Mouse (Mus musculus): ENCODE data around the gene Dnah3. TPM values are rescaled to one million over a fixed set of nuclear protein-coding genes. Genes with fewer than 3 reads are reported as not detected.
A peak's percentile ranks its signal among the peaks of the same experiment; 100 is the strongest.

Gene Dnah3
- 0.06 and 0.22 TPM in 2 replicates for polyA plus RNA-seq (2015; fragmentation: Nextera tagmentation; extraction: Ambion mirVana)

DNA sequence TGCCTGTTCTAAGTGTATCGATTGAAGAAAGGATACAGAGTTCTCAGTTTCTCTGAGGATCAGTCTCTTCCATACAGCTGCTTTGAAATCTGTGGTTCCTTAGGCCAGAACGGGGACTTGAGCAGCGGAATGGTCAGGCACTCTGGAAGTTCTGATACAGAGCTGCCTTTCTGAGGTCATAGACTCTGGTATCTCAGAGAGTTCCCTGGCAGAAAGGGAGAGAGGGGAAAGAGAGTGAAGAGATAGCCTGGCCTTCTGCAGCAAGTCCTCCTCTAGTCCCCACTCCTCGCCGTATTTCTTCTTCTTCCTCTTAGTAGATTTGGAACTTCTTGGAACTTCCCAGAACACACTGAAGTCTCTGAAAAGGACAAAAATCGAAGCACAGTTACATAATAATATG lies at the start of gene Dnah3:
Gene Dnah3, minus strand, starts transcription at position 101 of the 400 bp plus-strand sequence.
- no peaks in the 10 kb centered on the region for H3K36me3 ChIP-seq
- no peak within 1 kb of the TSS for H3K27ac ChIP-seq (replicated peaks)
- no peaks in the 10 kb centered on the region for H3K9me3 ChIP-seq
- 0 out of 2 replicates have a peak, but pooled peaks cover 2% of the 10 kb centered on the region for H3K4me1 ChIP-seq
- WGBS = 91% methylated on average over 6 of the region's 6 CpGs
- no peak within 1 kb of the TSS for H3K4me3 ChIP-seq
- no peak for ATAC-seq (replicated peaks)
- no peak within 1 kb of the TSS for H3K4me2 ChIP-seq (replicated peaks)
- H3K9ac ChIP-seq (replicated peaks) = no peak within 1 kb of the TSS
- no peaks in the 10 kb centered on the region for H3K27me3 ChIP-seq

- no peaks in the 10 kb centered on the region for H3K27me3 ChIP-seq
- no peak overlapping the region for H3K4me3 ChIP-seq
- no peak overlapping the region for H3K27ac ChIP-seq (replicated peaks)
- H3K4me2 ChIP-seq (replicated peaks) = no peak overlapping the region
- WGBS = 83% methylated on average over 1 of the region's 1 CpGs
- H3K4me1 ChIP-seq = no peaks in the 10 kb centered on the region
- no peak for ATAC-seq (replicated peaks)
- H3K36me3 ChIP-seq = no peaks in the 10 kb centered on the region
- H3K9ac ChIP-seq (replicated peaks) = no peak overlapping the region
- no peaks in the 10 kb centered on the region for H3K9me3 ChIP-seq
These were observed 47.7 kb upstream of the Dnah3 start for GRCm38 (mm10) chr7:120142743-120143142.

- 48% methylated on average over 4 of the region's 4 CpGs for WGBS
- Histone ChIP-seq H3K9me3 (no peaks in the 10 kb centered on the region), H3K9ac (replicated peaks) (no peak overlapping the region), H3K36me3 (no peaks in the 10 kb centered on the region), H3K27me3 (no peaks in the 10 kb centered on the region), H3K4me1 (peaks cover 3% of the 10 kb centered on the region; the same call in 1 of the 2 replicates), H3K4me3 (no peak overlapping the region), H3K27ac (replicated peaks) (no peak overlapping the region), H3K4me2 (replicated peaks) (no peak overlapping the region)
- ATAC-seq (replicated peaks) = no peak
These were observed 33.9 kb upstream of the Dnah3 start for GRCm38 (mm10) chr7:120128951-120129350.

DNA sequence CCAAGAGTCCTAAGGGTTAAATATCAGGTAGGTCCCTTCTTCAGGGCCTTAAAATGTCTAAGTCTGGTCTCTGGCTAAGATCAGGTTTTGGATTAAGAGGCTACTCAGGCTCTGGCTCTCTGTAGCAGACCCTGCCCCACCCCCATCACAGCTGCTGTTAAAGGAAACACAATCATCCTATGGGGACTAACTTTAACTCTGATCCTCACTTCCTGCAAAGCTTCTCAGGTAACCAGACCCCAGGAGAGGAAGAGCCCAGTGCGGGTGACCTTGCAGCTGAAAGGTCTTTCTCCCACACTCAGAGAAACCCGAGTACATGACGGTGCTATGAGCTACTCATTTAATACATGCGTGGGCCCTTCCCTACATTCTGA lies 32.6 kb upstream of the Dnah3 start:
- H3K4me1 ChIP-seq = peaks cover 3% of the 10 kb centered on the region; the same call in 1 of the 2 replicates
- H3K9ac ChIP-seq (replicated peaks) = no peak overlapping the region
- H3K9me3 ChIP-seq = no peaks in the 10 kb centered on the region
- WGBS = 53% methylated on average over 4 of the region's 4 CpGs
- no peak for ATAC-seq (replicated peaks)
- no peaks in the 10 kb centered on the region for H3K36me3 ChIP-seq
- no peak overlapping the region for H3K4me3 ChIP-seq
- H3K27me3 ChIP-seq = no peaks in the 10 kb centered on the region
- no peak overlapping the region for H3K4me2 ChIP-seq (replicated peaks)
- no peak overlapping the region for H3K27ac ChIP-seq (replicated peaks)

DNA sequence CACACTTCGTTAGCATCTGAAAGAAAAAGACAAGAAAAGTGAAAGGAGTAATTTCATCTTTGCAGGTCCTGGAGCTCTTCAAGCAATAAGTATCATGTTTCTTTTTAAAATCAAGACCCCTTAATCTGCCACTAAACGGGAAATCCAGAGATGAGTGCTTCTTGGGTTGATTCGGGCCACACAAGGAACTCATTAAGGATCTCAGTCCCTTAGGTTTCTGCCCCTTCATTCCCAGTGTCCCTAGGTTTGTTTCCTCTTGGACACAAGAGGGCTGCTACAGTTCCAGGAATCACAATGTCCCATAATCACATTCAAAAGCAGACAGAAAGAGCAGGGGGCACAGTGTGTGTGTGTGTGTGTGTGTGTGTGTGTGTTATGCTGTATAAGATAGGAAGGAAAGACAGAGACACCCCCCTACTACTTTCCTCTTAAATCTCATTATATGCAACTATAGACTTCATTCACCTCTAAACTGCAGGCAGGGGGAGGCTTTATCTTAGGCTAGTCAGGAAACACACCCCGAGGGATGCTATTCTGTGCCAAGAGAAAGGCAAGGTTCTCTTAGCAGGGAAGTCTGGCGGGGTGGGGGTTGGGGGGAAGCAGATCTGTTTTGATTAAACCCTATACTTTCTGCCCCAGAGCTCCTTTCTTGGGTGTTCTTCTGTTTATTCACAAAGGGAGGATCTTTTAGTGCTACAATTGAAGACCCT lies 32.1 kb upstream of the Dnah3 start:
- ATAC-seq (replicated peaks) = no peak
- WGBS = 9% methylated on average over 5 of the region's 5 CpGs
- H3K27me3 ChIP-seq = no peaks in the 10 kb centered on the region
- no peak overlapping the region for H3K27ac ChIP-seq (replicated peaks)
- peaks cover 3% of the 10 kb centered on the region; the same call in 1 of the 2 replicates for H3K4me1 ChIP-seq
- no peak overlapping the region for H3K4me2 ChIP-seq (replicated peaks)
- H3K4me3 ChIP-seq = no peak overlapping the region
- H3K9me3 ChIP-seq = no peaks in the 10 kb centered on the region
- no peaks in the 10 kb centered on the region for H3K36me3 ChIP-seq
- no peak overlapping the region for H3K9ac ChIP-seq (replicated peaks)

DNA sequence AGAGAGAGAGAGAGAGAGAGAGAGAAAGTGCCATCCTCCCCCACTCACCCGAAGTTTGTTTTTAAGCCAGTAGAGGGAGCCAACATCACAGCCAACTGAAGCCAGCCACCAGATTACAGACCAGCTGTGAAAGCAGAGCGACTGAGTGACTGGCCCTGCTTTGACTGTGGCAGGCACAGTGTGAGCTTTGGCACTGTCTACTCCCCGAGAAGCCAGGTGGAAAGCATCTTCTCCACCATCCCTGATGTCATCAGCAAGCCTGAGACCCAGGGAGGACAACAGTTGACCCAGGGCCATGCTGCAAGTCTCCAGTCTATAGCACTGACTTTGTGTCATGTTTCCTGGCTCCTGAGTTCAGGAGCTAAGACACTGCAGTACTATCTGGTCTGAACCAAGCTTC lies 29.8 kb upstream of the Dnah3 start:
- 2% methylated on average over 3 of the region's 3 CpGs for WGBS
- no peak overlapping the region for H3K4me3 ChIP-seq
- no peak overlapping the region for H3K4me2 ChIP-seq (replicated peaks)
- no peak overlapping the region for H3K9ac ChIP-seq (replicated peaks)
- H3K27ac ChIP-seq (replicated peaks) = no peak overlapping the region
- H3K9me3 ChIP-seq = no peaks in the 10 kb centered on the region
- ATAC-seq (replicated peaks) = peak; percentile 90
- peaks cover 3% of the 10 kb centered on the region; the same call in 1 of the 2 replicates for H3K4me1 ChIP-seq
- H3K27me3 ChIP-seq = no peaks in the 10 kb centered on the region
- H3K36me3 ChIP-seq = no peaks in the 10 kb centered on the region

- Histone ChIP-seq H3K4me2 (replicated peaks) (no peak overlapping the region), H3K27ac (replicated peaks) (no peak overlapping the region), H3K27me3 (no peaks in the 10 kb centered on the region), H3K9me3 (no peaks in the 10 kb centered on the region), H3K36me3 (no peaks in the 10 kb centered on the region), H3K4me3 (no peak overlapping the region), H3K9ac (replicated peaks) (no peak overlapping the region), H3K4me1 (peaks cover 3% of the 10 kb centered on the region; the same call in 1 of the 2 replicates)
- ATAC-seq (replicated peaks) = no peak
- 87% methylated on average over 4 of the region's 4 CpGs for WGBS
These were observed 28.7 kb upstream of the Dnah3 start for GRCm38 (mm10) chr7:120123776-120124175.

DNA sequence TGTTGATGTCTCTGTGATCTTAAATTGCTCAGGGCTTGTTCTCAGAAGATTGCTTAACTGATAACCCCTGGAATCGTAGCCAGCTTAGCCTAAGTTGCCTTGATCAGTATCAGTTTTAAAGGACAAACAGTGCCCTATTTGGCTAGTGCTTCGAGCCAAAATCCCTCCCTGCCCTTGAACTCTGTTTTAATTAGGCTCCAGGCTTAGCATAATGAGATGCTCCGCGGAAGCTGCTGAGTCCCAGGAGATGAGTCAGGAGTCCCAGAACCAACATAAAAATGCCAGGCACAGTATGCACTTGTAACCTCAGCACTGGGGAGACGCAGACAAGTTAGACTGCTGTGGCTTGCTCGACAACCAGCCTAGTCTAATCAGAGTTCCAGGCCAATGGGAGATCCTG lies 22.4 kb upstream of the Dnah3 start:
- H3K4me3 ChIP-seq = no peak overlapping the region

GRCm38 (mm10) chr7:120116976-120117375 lies 21.9 kb upstream of the Dnah3 start:
- H3K9me3 ChIP-seq = no peaks in the 10 kb centered on the region
- ATAC-seq (replicated peaks) = no peak
- H3K27ac ChIP-seq (replicated peaks) = no peak overlapping the region
- H3K9ac ChIP-seq (replicated peaks) = no peak overlapping the region
- 89% methylated on average over 5 of the region's 5 CpGs for WGBS
- no peak overlapping the region for H3K4me3 ChIP-seq
- H3K27me3 ChIP-seq = no peaks in the 10 kb centered on the region
- no peaks in the 10 kb centered on the region for H3K36me3 ChIP-seq
- H3K4me1 ChIP-seq = no peaks in the 10 kb centered on the region
- H3K4me2 ChIP-seq (replicated peaks) = no peak overlapping the region

More for the DNA sequence above, 22.4 kb upstream of the Dnah3 start:
- 30% methylated on average over 6 of the region's 6 CpGs for WGBS
- Histone ChIP-seq H3K9ac (replicated peaks) (no peak overlapping the region), H3K36me3 (no peaks in the 10 kb centered on the region), H3K27ac (replicated peaks) (no peak overlapping the region), H3K4me2 (replicated peaks) (no peak overlapping the region), H3K9me3 (no peaks in the 10 kb centered on the region), H3K4me1 (no peaks in the 10 kb centered on the region), H3K27me3 (no peaks in the 10 kb centered on the region)
- no peak for ATAC-seq (replicated peaks)

DNA sequence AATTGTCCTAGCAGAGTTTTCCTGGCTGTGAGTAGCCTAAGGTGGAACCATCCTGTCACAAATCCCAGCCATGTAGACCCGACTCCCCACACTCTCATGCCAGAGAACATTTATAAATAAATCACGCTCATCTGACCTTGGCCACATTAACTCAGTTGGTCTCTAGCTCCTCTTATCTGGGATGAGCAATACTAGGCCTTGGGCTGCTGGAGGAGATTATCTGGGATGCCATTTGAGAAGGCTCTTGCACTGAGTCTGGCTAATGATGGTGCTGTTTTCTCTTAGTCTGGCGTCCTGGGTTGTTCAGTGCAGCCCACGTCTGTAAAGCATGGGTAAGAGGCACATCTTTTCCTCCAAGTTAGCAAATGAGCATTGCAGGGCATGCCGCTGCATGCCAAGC lies 14.6 kb upstream of the Dnah3 start:
- Histone ChIP-seq H3K27ac (replicated peaks) (no peak overlapping the region), H3K9ac (replicated peaks) (no peak overlapping the region), H3K4me1 (peaks cover 4% of the 10 kb centered on the region; the same call in 1 of the 2 replicates), H3K4me2 (replicated peaks) (no peak overlapping the region), H3K9me3 (no peaks in the 10 kb centered on the region), H3K36me3 (no peaks in the 10 kb centered on the region), H3K4me3 (no peak overlapping the region), H3K27me3 (no peaks in the 10 kb centered on the region)
- WGBS = 85% methylated on average over 5 of the region's 5 CpGs
- no peak for ATAC-seq (replicated peaks)

- Histone ChIP-seq H3K4me2 (replicated peaks) (no peak overlapping the region), H3K36me3 (no peaks in the 10 kb centered on the region), H3K4me3 (no peak overlapping the region), H3K9me3 (no peaks in the 10 kb centered on the region), H3K4me1 (peaks cover 22% of the 10 kb centered on the region), H3K27me3 (peaks cover 16% of the 10 kb centered on the region; the same call in 1 of the 2 replicates), H3K9ac (replicated peaks) (no peak overlapping the region), H3K27ac (replicated peaks) (no peak overlapping the region)
- no peak for ATAC-seq (replicated peaks)
- WGBS = 38% methylated on average over 2 of the region's 2 CpGs
These were observed 11.3 kb upstream of the Dnah3 start for GRCm38 (mm10) chr7:120106356-120106755.

- 46% methylated on average over 3 of the region's 3 CpGs for WGBS
These were observed 9.9 kb upstream of the Dnah3 start for GRCm38 (mm10) chr7:120104975-120105374.

More at GRCm38 (mm10) chr7:120104975-120105374, 9.9 kb upstream of the Dnah3 start:
- ATAC-seq (replicated peaks) = no peak
- Histone ChIP-seq H3K9me3 (no peaks in the 10 kb centered on the region), H3K9ac (replicated peaks) (no peak overlapping the region), H3K27ac (replicated peaks) (no peak overlapping the region), H3K4me1 (peaks cover 22% of the 10 kb centered on the region), H3K4me2 (replicated peaks) (no peak overlapping the region), H3K4me3 (no peak overlapping the region), H3K27me3 (peaks cover 16% of the 10 kb centered on the region; the same call in 1 of the 2 replicates), H3K36me3 (no peaks in the 10 kb centered on the region)

Measured in forebrain, embryonic 15.5 days (tissue).